7 mouse cellular contexts compared by ENCODE assay signal in the genomic region with DNA sequence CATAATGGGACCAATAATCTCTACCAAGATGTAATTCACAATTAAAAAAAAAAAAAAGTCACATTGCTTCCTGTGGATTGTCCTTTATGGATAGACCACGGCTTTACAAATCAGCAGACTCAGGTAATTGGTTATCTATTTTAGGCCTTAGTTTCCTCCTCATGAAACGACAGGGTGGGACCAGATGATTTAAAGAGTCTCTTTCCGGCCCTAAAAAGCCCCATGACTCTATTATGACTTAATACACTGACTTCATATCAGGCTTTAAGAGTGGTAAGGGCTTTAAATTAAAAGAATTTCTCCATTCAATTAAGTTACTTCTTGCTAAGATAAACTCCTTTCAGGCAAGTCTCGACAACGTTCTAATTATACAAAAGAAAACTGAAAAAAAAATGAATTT. TPM values are rescaled to one million over a fixed set of nuclear protein-coding genes. Genes with fewer than 3 reads are reported as not detected.
DNase-seq lines count a peak whose midpoint lies in the region; ATAC-seq and TF ChIP-seq lines count a peak whose summit lies in the region.

No protein-coding gene starts in this region.

- TF ChIP-seq POLR2A in limb, embryonic 14.5 days (IDR thresholded peaks at IDR 0.05; ENCODE audit: borderline replicate concordance, extremely low read depth, insufficient read depth, insufficient read length) = no peak

- no peak for DNase-seq in neural tube, embryonic 11.5 days (ENCODE audit: low spot score)
- no peak for DNase-seq in neural tube, embryonic 10.5 days (ENCODE audit: extremely low spot score, low spot score)
- DNase-seq in forebrain, embryonic 11.5 days (ENCODE audit: low spot score) = no peak
- DNase-seq in limb, embryonic 14.5 days (ENCODE audit: low spot score) = no peak
- no peak for DNase-seq in thymus, postnatal 36 days
- no peak for DNase-seq in left cerebral cortex, adult 18-20 months (ENCODE audit: low spot score in 2 of 2)

- no peaks in the 10 kb centered on the region for H3K27me3 ChIP-seq in neural tube, embryonic 11.5 days (ENCODE audit: control insufficient read depth, insufficient read depth, low read length)
- H3K27me3 ChIP-seq in forebrain, embryonic 11.5 days (ENCODE audit: control insufficient read depth, insufficient read depth, low read length) = no peaks in the 10 kb centered on the region
- no peaks in the 10 kb centered on the region for H3K27me3 ChIP-seq in limb, embryonic 14.5 days (ENCODE audit: control insufficient read depth, insufficient read depth, low read length)
- H3K27me3 ChIP-seq in stomach, embryonic 16.5 days (ENCODE audit: control insufficient read depth, insufficient read depth, low read length) = no peaks in the 10 kb centered on the region

- no peak for ATAC-seq in neural tube, embryonic 11.5 days (ENCODE audit: insufficient read depth, low FRiP score, low TSS enrichment)
- no peak for ATAC-seq in forebrain, embryonic 11.5 days (replicated peaks; ENCODE audit: low FRiP score)
- no peak for ATAC-seq in limb, embryonic 14.5 days (ENCODE audit: low FRiP score, low read depth)
- no peak for ATAC-seq in stomach, embryonic 16.5 days (ENCODE audit: insufficient read depth, low FRiP score)

- H3K4me2 ChIP-seq in neural tube, embryonic 11.5 days (ENCODE audit: low read depth) = peak overlapping the region; percentile 63
- peak overlapping the region; percentile 59 for H3K4me2 ChIP-seq in forebrain, embryonic 11.5 days (ENCODE audit: low read depth, low read length, severe bottlenecking)
- peak overlapping the region; percentile 66 for H3K4me2 ChIP-seq in limb, embryonic 14.5 days (replicated peaks; ENCODE audit: low read depth, low read length, severe bottlenecking)
- H3K4me2 ChIP-seq in stomach, embryonic 16.5 days (ENCODE audit: low read depth, low read length) = peak overlapping the region; percentile 72

- H3K9me3 ChIP-seq in neural tube, embryonic 11.5 days (ENCODE audit: control insufficient read depth, low read length) = no peaks in the 10 kb centered on the region
- H3K9me3 ChIP-seq in forebrain, embryonic 11.5 days (ENCODE audit: control insufficient read depth, low read length) = no peaks in the 10 kb centered on the region
- H3K9me3 ChIP-seq in limb, embryonic 14.5 days (ENCODE audit: control insufficient read depth, low read length) = no peaks in the 10 kb centered on the region
- H3K9me3 ChIP-seq in stomach, embryonic 16.5 days (replicated peaks; ENCODE audit: control insufficient read depth, low read length) = no peaks in the 10 kb centered on the region

- H3K9ac ChIP-seq in neural tube, embryonic 11.5 days (ENCODE audit: low read length) = no peak overlapping the region
- H3K9ac ChIP-seq in forebrain, embryonic 11.5 days (ENCODE audit: low read length) = no peak overlapping the region
- peak overlapping the region; percentile 96; the same call in 1 of the 2 replicates for H3K9ac ChIP-seq in limb, embryonic 14.5 days (ENCODE audit: low read depth, low read length, severe bottlenecking)
- H3K9ac ChIP-seq in stomach, embryonic 16.5 days (ENCODE audit: low read length) = peak overlapping the region; percentile 56; the same call in 1 of the 2 replicates

- H3K27ac ChIP-seq in neural tube, embryonic 11.5 days (ENCODE audit: low read depth, low read length) = no peak overlapping the region
- H3K27ac ChIP-seq in forebrain, embryonic 11.5 days (ENCODE audit: low read depth, low read length) = no peak overlapping the region
- no peak overlapping the region for H3K27ac ChIP-seq in limb, embryonic 14.5 days (replicated peaks; ENCODE audit: low read depth, low read length)
- H3K27ac ChIP-seq in stomach, embryonic 16.5 days (ENCODE audit: low read length) = no peak overlapping the region

- H3K4me1 ChIP-seq in neural tube, embryonic 11.5 days (ENCODE audit: control insufficient read depth, insufficient read depth, low read length) = peaks cover 7% of the 10 kb centered on the region; the same call in 1 of the 2 replicates
- H3K4me1 ChIP-seq in forebrain, embryonic 11.5 days (replicated peaks; ENCODE audit: control insufficient read depth, insufficient read depth, low read length) = no peaks in the 10 kb centered on the region; the same call in 1 of the 2 replicates
- peaks cover 20% of the 10 kb centered on the region for H3K4me1 ChIP-seq in limb, embryonic 14.5 days (ENCODE audit: control insufficient read depth, insufficient read depth, low read length)
- H3K4me1 ChIP-seq in stomach, embryonic 16.5 days (ENCODE audit: control insufficient read depth, insufficient read depth, low read length) = peaks cover 14% of the 10 kb centered on the region

- no peaks in the 10 kb centered on the region for H3K36me3 ChIP-seq in neural tube, embryonic 11.5 days (ENCODE audit: control insufficient read depth, insufficient read depth, low read length)
- no peaks in the 10 kb centered on the region for H3K36me3 ChIP-seq in forebrain, embryonic 11.5 days (ENCODE audit: control insufficient read depth, insufficient read depth, low read length)
- no peaks in the 10 kb centered on the region for H3K36me3 ChIP-seq in limb, embryonic 14.5 days (ENCODE audit: control insufficient read depth, insufficient read depth, low read length)
- no peaks in the 10 kb centered on the region for H3K36me3 ChIP-seq in stomach, embryonic 16.5 days (ENCODE audit: control insufficient read depth, insufficient read depth, low read length)

- WGBS in neural tube, embryonic 11.5 days = 43% methylated on average over 5 of the region's 5 CpGs
- 51% methylated on average over 5 of the region's 5 CpGs for WGBS in forebrain, embryonic 11.5 days
- 25% methylated on average over 5 of the region's 5 CpGs for WGBS in limb, embryonic 14.5 days
- WGBS in stomach, embryonic 16.5 days = 10% methylated on average over 5 of the region's 5 CpGs

- peak overlapping the region; percentile 95 for H3K4me3 ChIP-seq in neural tube, embryonic 11.5 days (ENCODE audit: low read depth, low read length)
- peak overlapping the region; percentile 94 for H3K4me3 ChIP-seq in forebrain, embryonic 11.5 days (ENCODE audit: low read depth, low read length)
- peak overlapping the region; percentile 89 for H3K4me3 ChIP-seq in limb, embryonic 14.5 days (replicated peaks; ENCODE audit: low read length)
- H3K4me3 ChIP-seq in stomach, embryonic 16.5 days (replicated peaks; ENCODE audit: low read length) = peak overlapping the region; percentile 85

RNA-seq across cellular contexts. Expression of gene Rap1b, which starts 1.6 kb away (rescaled TPM):
- polyA plus RNA-seq in neural tube, embryonic 11.5 days (2014; fragmentation: Nextera tagmentation; extraction: Ambion mirVana) = 175 and 183 TPM in 2 replicates
- 150 and 156 TPM in 2 replicates for polyA plus RNA-seq in forebrain, embryonic 11.5 days (2014; fragmentation: Nextera tagmentation; extraction: Ambion mirVana)
- 86.1 and 94.9 TPM in 2 replicates for polyA plus RNA-seq in limb, embryonic 14.5 days (2012; rRNA removed)
- 190 and 194 TPM in 2 replicates for polyA plus RNA-seq in limb, embryonic 14.5 days (2014; fragmentation: Nextera tagmentation; extraction: Ambion mirVana)
- 166 and 176 TPM in 2 replicates for polyA plus RNA-seq in stomach, embryonic 16.5 days (2015; fragmentation: Nextera tagmentation; extraction: Ambion mirVana)
- 10 to 100 TPM; 56.7 to 65.4 TPM for total RNA-seq in left cerebral cortex, adult 18-20 months (2021)

RNA-seq across cellular contexts. Expression of gene Nup107, which starts 51.8 kb away (rescaled TPM):
- 87.6 and 94.9 TPM in 2 replicates for polyA plus RNA-seq in neural tube, embryonic 11.5 days (2014; fragmentation: Nextera tagmentation; extraction: Ambion mirVana)
- polyA plus RNA-seq in forebrain, embryonic 11.5 days (2014; fragmentation: Nextera tagmentation; extraction: Ambion mirVana) = 101 and 104 TPM in 2 replicates
- polyA plus RNA-seq in limb, embryonic 14.5 days (2012; rRNA removed) = 41.8 and 53.4 TPM in 2 replicates
- 61.2 and 64.6 TPM in 2 replicates for polyA plus RNA-seq in limb, embryonic 14.5 days (2014; fragmentation: Nextera tagmentation; extraction: Ambion mirVana)
- polyA plus RNA-seq in stomach, embryonic 16.5 days (2015; fragmentation: Nextera tagmentation; extraction: Ambion mirVana) = 49.8 and 51.5 TPM in 2 replicates
- total RNA-seq in left cerebral cortex, adult 18-20 months (2021) = 10 to 100 TPM; 14.0 to 14.7 TPM

Comparison
In these comparisons a context has a peak if more than half of its experiments do, and no peak if none do; other contexts are left out.
1. H3K9ac ChIP-seq: peak in limb, embryonic 14.5 days (single experiment) and stomach, embryonic 16.5 days (single experiment); none in neural tube, embryonic 11.5 days (single experiment) and forebrain, embryonic 11.5 days (single experiment).
2. Peak in every context shown above with its lines, with median percentiles within 50 percentile points of each other: H3K4me2 ChIP-seq and H3K4me3 ChIP-seq.